In the genomic region with DNA sequence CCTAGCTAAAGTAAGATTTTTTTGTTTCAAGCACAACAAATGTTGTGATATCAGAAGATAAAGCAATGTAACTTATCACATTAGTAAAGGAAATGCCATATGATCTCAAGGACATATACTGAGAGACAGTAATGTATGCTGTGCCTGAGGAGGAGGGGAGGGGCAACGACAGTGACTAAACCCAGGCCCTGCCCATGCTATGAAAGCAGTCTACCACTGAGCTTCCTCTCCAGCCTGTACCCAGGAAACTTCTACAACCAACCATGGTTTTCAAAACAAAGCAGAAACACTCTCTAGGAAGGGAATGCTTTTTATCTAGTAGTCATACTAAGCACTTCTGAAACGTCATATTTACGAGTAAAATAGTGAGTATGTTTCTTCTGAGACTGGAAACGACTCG, we compare ENCODE assay signal across 19 mouse cellular contexts. TPM values are rescaled to one million over a fixed set of nuclear protein-coding genes. Genes with fewer than 3 reads are reported as not detected.
DNase-seq lines count a peak whose midpoint lies in the region; ATAC-seq and TF ChIP-seq lines count a peak whose summit lies in the region.
"Had no signal": no experiment of that assay in that cellular context is flagged by ENCODE, and none has a peak within 500 bp of the region (broad histone marks: within the 10 kb centered on the region; RNA-seq: fewer than 3 reads in every experiment).

No protein-coding gene starts in this region.

- no peak for TF ChIP-seq EP300 in liver, postnatal 0 days (IDR thresholded peaks at IDR 0.05; ENCODE audit: low read depth)

- WGBS in heart, embryonic 11.5 days (ENCODE audit: insufficient replicate concordance) = 84% methylated on average over 5 of the region's 5 CpGs
- 93% methylated on average over 5 of the region's 5 CpGs for WGBS in kidney, embryonic 16.5 days
- WGBS in kidney, embryonic 14.5 days = 89% methylated on average over 5 of the region's 5 CpGs
- WGBS in liver, postnatal 0 days (ENCODE audit: insufficient replicate concordance) = 71% methylated on average over 5 of the region's 5 CpGs

- no peak for ATAC-seq in heart, embryonic 11.5 days (replicated peaks; ENCODE audit: insufficient number of reproducible peaks, low FRiP score, low TSS enrichment)
- no peak for ATAC-seq in kidney, embryonic 16.5 days (ENCODE audit: low FRiP score, low TSS enrichment)
- ATAC-seq in kidney, embryonic 14.5 days (ENCODE audit: low FRiP score, low TSS enrichment) = no peak
- no peak for ATAC-seq in liver, postnatal 0 days
- ATAC-seq: forebrain, embryonic 13.5 days; forebrain, embryonic 15.5 days had no signal

- H3K36me3 ChIP-seq in heart, embryonic 11.5 days (ENCODE audit: control insufficient read depth, insufficient read depth, low read length) = peaks cover 6% of the 10 kb centered on the region; the same call in 1 of the 2 replicates
- H3K36me3 ChIP-seq in kidney, embryonic 16.5 days (ENCODE audit: insufficient read depth, low read length) = peaks cover 27% of the 10 kb centered on the region
- H3K36me3 ChIP-seq in kidney, embryonic 14.5 days (ENCODE audit: control insufficient read depth, insufficient read depth, low read length) = peaks cover 36% of the 10 kb centered on the region
- peaks cover 26% of the 10 kb centered on the region for H3K36me3 ChIP-seq in liver, postnatal 0 days (replicated peaks; ENCODE audit: insufficient read depth, low read length)

- no peaks in the 10 kb centered on the region for H3K4me1 ChIP-seq in heart, embryonic 11.5 days (ENCODE audit: control insufficient read depth, insufficient read depth, low read length)
- H3K4me1 ChIP-seq in kidney, embryonic 16.5 days (ENCODE audit: insufficient read depth, low read length) = peaks cover 13% of the 10 kb centered on the region
- no peaks in the 10 kb centered on the region for H3K4me1 ChIP-seq in kidney, embryonic 14.5 days (ENCODE audit: control insufficient read depth, insufficient read depth, low read length)
- H3K4me1 ChIP-seq in liver, postnatal 0 days (ENCODE audit: insufficient read depth) = peaks cover 16% of the 10 kb centered on the region
- H3K4me1 ChIP-seq: embryonic facial prominence, embryonic 10.5 days had no signal

- H3K9me3 ChIP-seq in heart, embryonic 11.5 days (replicated peaks; ENCODE audit: control insufficient read depth, low read length) = no peaks in the 10 kb centered on the region
- no peaks in the 10 kb centered on the region for H3K9me3 ChIP-seq in kidney, embryonic 16.5 days (ENCODE audit: low read length)
- no peaks in the 10 kb centered on the region for H3K9me3 ChIP-seq in kidney, embryonic 14.5 days (ENCODE audit: control insufficient read depth, low read length)
- no peaks in the 10 kb centered on the region for H3K9me3 ChIP-seq in liver, postnatal 0 days (ENCODE audit: low read length)
- H3K9me3 ChIP-seq: embryonic facial prominence, embryonic 10.5 days; embryonic facial prominence, embryonic 12.5 days; forebrain, embryonic 13.5 days; forebrain, embryonic 15.5 days had no signal

- TF ChIP-seq CTCF in liver, postnatal 0 days (IDR thresholded peaks at IDR 0.05; ENCODE audit: low read depth) = no peak

- no peak overlapping the region for H3K4me3 ChIP-seq in heart, embryonic 11.5 days (ENCODE audit: low read depth, low read length)
- no peak overlapping the region for H3K4me3 ChIP-seq in kidney, embryonic 16.5 days (ENCODE audit: low read length)
- H3K4me3 ChIP-seq in kidney, embryonic 14.5 days (ENCODE audit: low read length) = no peak overlapping the region
- H3K4me3 ChIP-seq in liver, postnatal 0 days (ENCODE audit: low read depth, low read length) = no peak overlapping the region
- H3K4me3 ChIP-seq: embryonic facial prominence, embryonic 10.5 days; embryonic facial prominence, embryonic 12.5 days; forebrain, embryonic 13.5 days; forebrain, embryonic 15.5 days had no signal

- peak; percentile 46 for DNase-seq in heart, adult 11 months
- no peak for DNase-seq in liver, postnatal 0 days
- no peak for DNase-seq in liver
- DNase-seq in layer of hippocampus, postnatal 10 days (ENCODE audit: low spot score in 2 of 2) = no peak
- DNase-seq: adrenal gland, adult 2 months; adrenal gland, postnatal 10 days; adrenal gland, postnatal 25 days; cerebellum, adult 11-12 months; cerebellum, adult 2 months; cerebellum, adult 9-10 months; cerebellum, postnatal 10 days; cerebellum, postnatal 25 days had no signal

- H3K9ac ChIP-seq in heart, embryonic 11.5 days (ENCODE audit: low read depth, low read length) = no peak overlapping the region
- no peak overlapping the region for H3K9ac ChIP-seq in kidney, embryonic 16.5 days (replicated peaks; ENCODE audit: low read length)
- no peak overlapping the region for H3K9ac ChIP-seq in kidney, embryonic 14.5 days (ENCODE audit: low read depth, low read length)
- no peak overlapping the region; the same call in 1 of the 2 replicates for H3K9ac ChIP-seq in liver, postnatal 0 days (replicated peaks)
- H3K9ac ChIP-seq: embryonic facial prominence, embryonic 12.5 days; forebrain, embryonic 13.5 days; forebrain, embryonic 15.5 days had no signal

- no peaks in the 10 kb centered on the region for H3K27me3 ChIP-seq in heart, embryonic 11.5 days (ENCODE audit: control insufficient read depth, insufficient read depth, low read length)
- no peaks in the 10 kb centered on the region for H3K27me3 ChIP-seq in kidney, embryonic 16.5 days (ENCODE audit: insufficient read depth, low read length)
- no peaks in the 10 kb centered on the region for H3K27me3 ChIP-seq in kidney, embryonic 14.5 days (ENCODE audit: control insufficient read depth, insufficient read depth, low read length)
- H3K27me3 ChIP-seq in liver, postnatal 0 days (ENCODE audit: insufficient read depth, low read length) = no peaks in the 10 kb centered on the region
- H3K27me3 ChIP-seq: embryonic facial prominence, embryonic 12.5 days; forebrain, embryonic 13.5 days; forebrain, embryonic 15.5 days had no signal

- no peak overlapping the region for H3K4me2 ChIP-seq in heart, embryonic 11.5 days
- no peak overlapping the region for H3K4me2 ChIP-seq in kidney, embryonic 16.5 days (replicated peaks; ENCODE audit: low read depth, low read length)
- no peak overlapping the region for H3K4me2 ChIP-seq in kidney, embryonic 14.5 days (replicated peaks; ENCODE audit: low read depth, low read length)
- no peak overlapping the region for H3K4me2 ChIP-seq in liver, postnatal 0 days (ENCODE audit: low read depth, low read length)
- H3K4me2 ChIP-seq: embryonic facial prominence, embryonic 12.5 days; forebrain, embryonic 13.5 days; forebrain, embryonic 15.5 days had no signal

- H3K27ac ChIP-seq in heart, embryonic 11.5 days (ENCODE audit: low read depth, low read length) = no peak overlapping the region
- H3K27ac ChIP-seq in kidney, embryonic 16.5 days (ENCODE audit: low read length) = 0 out of 2 replicates have a peak overlapping the region, but pooled peaks have one; percentile 11
- no peak overlapping the region for H3K27ac ChIP-seq in kidney, embryonic 14.5 days (ENCODE audit: low read depth, low read length)
- H3K27ac ChIP-seq in liver, postnatal 0 days (ENCODE audit: low read depth) = peak overlapping the region; percentile 31; the same call in 1 of the 2 replicates
- H3K27ac ChIP-seq: embryonic facial prominence, embryonic 10.5 days; embryonic facial prominence, embryonic 12.5 days; forebrain, embryonic 13.5 days; forebrain, embryonic 15.5 days had no signal

RNA-seq across cellular contexts. Expression of gene Nit2, which starts 4.3 kb away (rescaled TPM):
- polyA plus RNA-seq in heart, embryonic 11.5 days (2014; fragmentation: Nextera tagmentation; extraction: Ambion mirVana) = 43.0 and 46.3 TPM in 2 replicates
- polyA plus RNA-seq in kidney, embryonic 16.5 days (2015; fragmentation: Nextera tagmentation; extraction: Ambion mirVana) = 110 and 115 TPM in 2 replicates
- polyA plus RNA-seq in kidney, embryonic 14.5 days (2014; fragmentation: Nextera tagmentation; extraction: Ambion mirVana) = 90.9 and 101 TPM in 2 replicates
- polyA plus RNA-seq in liver, postnatal 0 days (2015; fragmentation: Nextera tagmentation; extraction: Ambion mirVana) = 69.3 and 74.2 TPM in 2 replicates
- 10 to 100 TPM; 21.3 to 23.8 TPM for total RNA-seq in layer of hippocampus, postnatal 10 days (2021)

RNA-seq across cellular contexts. Expression of gene Tomm70a, which starts 41.3 kb away (rescaled TPM):
- polyA plus RNA-seq in heart, embryonic 11.5 days (2014; fragmentation: Nextera tagmentation; extraction: Ambion mirVana) = 48.3 and 53.7 TPM in 2 replicates
- polyA plus RNA-seq in kidney, embryonic 16.5 days (2015; fragmentation: Nextera tagmentation; extraction: Ambion mirVana) = 39.2 and 44.4 TPM in 2 replicates
- polyA plus RNA-seq in kidney, embryonic 14.5 days (2014; fragmentation: Nextera tagmentation; extraction: Ambion mirVana) = 47.0 and 63.7 TPM in 2 replicates
- polyA plus RNA-seq in liver, postnatal 0 days (2015; fragmentation: Nextera tagmentation; extraction: Ambion mirVana) = 27.6 and 29.9 TPM in 2 replicates
- 100 to 1,000 TPM; 115 to 117 TPM for total RNA-seq in layer of hippocampus, postnatal 10 days (2021)

Comparison
In these comparisons a context has a peak if more than half of its experiments do, and no peak if none do; other contexts are left out.
1. H3K27ac ChIP-seq: peak in kidney, embryonic 16.5 days (single experiment) and liver, postnatal 0 days (single experiment); none in heart, embryonic 11.5 days (single experiment) and kidney, embryonic 14.5 days (single experiment).